Mouse (Mus musculus) stomach, embryonic 14.5 days (tissue): Measurements from ENCODE around the gene Rnf222. TPM values are rescaled to one million over a fixed set of nuclear protein-coding genes. Genes with fewer than 3 reads are reported as not detected.

Experiments
- ATAC-seq: fragments of 200-750 bp; cut with Nextera tagmentation; 2 replicates; pipeline ENCODE4 v1.8.0; 2017; ENCODE audit warnings: low read depth, moderate TSS enrichment; ENCODE audit not compliant: insufficient number of reproducible peaks, insufficient read depth, low FRiP score
- H3K27ac ChIP-seq: fragments of 300-500 bp; sonication (generic); 2 replicates; pipeline ENCODE4 v1.5.1; 2014; ENCODE audit warnings: mild to moderate bottlenecking, low read length, moderate library complexity, mixed read lengths
- H3K27me3 ChIP-seq: fragments of 300-500 bp; sonication (generic); 2 replicates; pipeline ENCODE4 v1.6.1; 2014; ENCODE audit warnings: low read length, control low read depth, mixed read lengths; ENCODE audit not compliant: control insufficient read depth, insufficient read depth
- H3K36me3 ChIP-seq: fragments of 300-500 bp; sonication (generic); 2 replicates; pipeline ENCODE4 v1.6.1; 2014; ENCODE audit warnings: mild to moderate bottlenecking, control low read depth, low read length, moderate library complexity, mixed read lengths; ENCODE audit not compliant: control insufficient read depth, insufficient read depth
- H3K4me1 ChIP-seq: fragments of 300-500 bp; sonication (generic); 2 replicates; pipeline ENCODE4 v1.6.1; 2014; ENCODE audit warnings: low read length, control low read depth, mixed read lengths; ENCODE audit not compliant: control insufficient read depth, insufficient read depth
- H3K4me2 ChIP-seq: fragments of 300-500 bp; sonication (generic); replicated peaks from 2 replicates; pipeline ENCODE4 v1.6.1; 2014; ENCODE audit warnings: low read depth, low read length, control low read depth
- H3K4me3 ChIP-seq: fragments of 300-500 bp; sonication (generic); 2 replicates; pipeline ENCODE4 v1.5.1; 2014; ENCODE audit warnings: low read depth, low read length, control low read depth
- H3K9ac ChIP-seq: fragments of 300-500 bp; sonication (generic); replicated peaks from 2 replicates; pipeline ENCODE4 v1.6.1; 2014; ENCODE audit warnings: low read depth, mild to moderate bottlenecking, control low read depth, low read length, moderate library complexity, mixed read lengths
- H3K9me3 ChIP-seq: fragments of 300-500 bp; sonication (generic); 2 replicates; pipeline ENCODE4 v1.6.1; 2016; ENCODE audit warnings: low read depth, low read length, control low read depth; ENCODE audit not compliant: control insufficient read depth
- WGBS: fragments of 180-500 bp; shearing (Covaris S2); extraction: QIAGEN DNeasy Blood & Tissue Kit; methylation state at CpG from one replicate; pipeline ENCODE4 v1.1.7; 2014; 5-methylcytosine and 5-hydroxymethylcytosine counted together
- polyA plus RNA-seq: library from polyadenylated mRNA; unstranded; fragments of >200 nt; fragmentation: Nextera tagmentation; extraction: Ambion mirVana; gene quantifications from 2 replicates; pipeline ENCODE4 v1.2.1, GENCODE M21; 2014

Gene Rnf222
- polyA plus RNA-seq, 1 experiment from 2014 or later = not detected

GRCm38 (mm10) chr11:68857329-68857728 is 31.0 kb upstream of the Rnf222 start:
- Histone ChIP-seq H3K4me3 (no peak overlapping the region), H3K4me2 (no peak overlapping the region), H3K4me1 (peaks cover 3% of the 10 kb centered on the region; the same call in 1 of the 2 replicates), H3K27me3 (no peaks in the 10 kb centered on the region), H3K27ac (no peak overlapping the region), H3K36me3 (no peaks in the 10 kb centered on the region), H3K9me3 (no peaks in the 10 kb centered on the region), H3K9ac (no peak overlapping the region)
- 88% methylated on average over 3 of the region's 3 CpGs for WGBS
- ATAC-seq = no peak

GRCm38 (mm10) chr11:68859943-68860593 is 28.3 kb upstream of the Rnf222 start:
- ATAC-seq = no peak
- 74% methylated on average over 8 of the region's 8 CpGs for WGBS
- no peak overlapping the region for H3K4me3 ChIP-seq

GRCm38 (mm10) chr11:68862260-68862659 is 26.1 kb upstream of the Rnf222 start:
- H3K4me1 ChIP-seq = 0 out of 2 replicates have a peak, but pooled peaks cover 3% of the 10 kb centered on the region
- no peaks in the 10 kb centered on the region for H3K9me3 ChIP-seq
- no peak overlapping the region for H3K27ac ChIP-seq
- H3K9ac ChIP-seq = no peak overlapping the region
- ATAC-seq = no peak
- WGBS = 58% methylated on average over 2 of the region's 2 CpGs
- no peak overlapping the region for H3K4me2 ChIP-seq
- no peaks in the 10 kb centered on the region for H3K27me3 ChIP-seq
- H3K4me3 ChIP-seq = no peak overlapping the region
- H3K36me3 ChIP-seq = no peaks in the 10 kb centered on the region

More at GRCm38 (mm10) chr11:68859943-68860593, 28.3 kb upstream of the Rnf222 start:
- H3K4me2 ChIP-seq = no peak overlapping the region
- no peak overlapping the region for H3K27ac ChIP-seq
- H3K9ac ChIP-seq = no peak overlapping the region
- no peaks in the 10 kb centered on the region for H3K9me3 ChIP-seq
- H3K4me1 ChIP-seq = 0 out of 2 replicates have a peak, but pooled peaks cover 3% of the 10 kb centered on the region
- no peaks in the 10 kb centered on the region for H3K36me3 ChIP-seq
- no peaks in the 10 kb centered on the region for H3K27me3 ChIP-seq

- WGBS = 69% methylated on average over 4 of the region's 4 CpGs
- Histone ChIP-seq H3K36me3 (no peaks in the 10 kb centered on the region), H3K4me2 (no peak overlapping the region), H3K4me1 (0 out of 2 replicates have a peak, but pooled peaks cover 3% of the 10 kb centered on the region), H3K27ac (no peak overlapping the region), H3K4me3 (no peak overlapping the region), H3K9me3 (no peaks in the 10 kb centered on the region), H3K9ac (no peak overlapping the region), H3K27me3 (no peaks in the 10 kb centered on the region)
- ATAC-seq = no peak
Measured at GRCm38 (mm10) chr11:68863631-68864091, 24.7 kb upstream of the Rnf222 start.

GRCm38 (mm10) chr11:68864544-68865189 is 23.7 kb upstream of the Rnf222 start:
- no peak overlapping the region for H3K9ac ChIP-seq
- ATAC-seq = no peak
- H3K27ac ChIP-seq = no peak overlapping the region
- H3K36me3 ChIP-seq = no peaks in the 10 kb centered on the region
- H3K9me3 ChIP-seq = no peaks in the 10 kb centered on the region
- H3K4me2 ChIP-seq = no peak overlapping the region
- H3K4me1 ChIP-seq = 0 out of 2 replicates have a peak, but pooled peaks cover 3% of the 10 kb centered on the region
- H3K4me3 ChIP-seq = no peak overlapping the region
- 34% methylated on average over 9 of the region's 9 CpGs for WGBS
- H3K27me3 ChIP-seq = no peaks in the 10 kb centered on the region

GRCm38 (mm10) chr11:68871277-68871676 is 17.1 kb upstream of the Rnf222 start:
- no peaks in the 10 kb centered on the region for H3K27me3 ChIP-seq
- no peak overlapping the region for H3K27ac ChIP-seq
- H3K36me3 ChIP-seq = no peaks in the 10 kb centered on the region
- no peak overlapping the region for H3K4me2 ChIP-seq
- H3K4me3 ChIP-seq = no peak overlapping the region
- no peaks in the 10 kb centered on the region for H3K9me3 ChIP-seq
- H3K9ac ChIP-seq = no peak overlapping the region
- 83% methylated on average over 9 of the region's 9 CpGs for WGBS
- no peak for ATAC-seq
- 0 out of 2 replicates have a peak, but pooled peaks cover 3% of the 10 kb centered on the region for H3K4me1 ChIP-seq

- Histone ChIP-seq H3K27ac (no peak within 1 kb of the TSS), H3K4me2 (no peak within 1 kb of the TSS), H3K4me1 (0 out of 2 replicates have a peak, but pooled peaks cover 3% of the 10 kb centered on the region), H3K9me3 (no peaks in the 10 kb centered on the region), H3K9ac (no peak within 1 kb of the TSS), H3K4me3 (no peak within 1 kb of the TSS), H3K36me3 (no peaks in the 10 kb centered on the region), H3K27me3 (no peaks in the 10 kb centered on the region)
- 52% methylated on average over 6 of the region's 6 CpGs for WGBS
- no peak for ATAC-seq
Measured at GRCm38 (mm10) chr11:68871748-68872147, 16.6 kb upstream of the Rnf222 start, which contains the start of gene Ndel1. Ndel1 (minus strand) TSS chr11:68871858.

- H3K27me3 ChIP-seq = no peaks in the 10 kb centered on the region
- 0% methylated on average over 2 of the region's 2 CpGs for WGBS
- H3K27ac ChIP-seq = no peak overlapping the region
- no peak overlapping the region for H3K9ac ChIP-seq
- no peak for ATAC-seq
- no peak overlapping the region for H3K4me2 ChIP-seq
- no peaks in the 10 kb centered on the region for H3K36me3 ChIP-seq
- no peaks in the 10 kb centered on the region for H3K9me3 ChIP-seq
- 0 out of 2 replicates have a peak, but pooled peaks cover 3% of the 10 kb centered on the region for H3K4me1 ChIP-seq
- no peak overlapping the region for H3K4me3 ChIP-seq
Measured at GRCm38 (mm10) chr11:68874841-68875240, 13.5 kb upstream of the Rnf222 start.
